Mouse (Mus musculus): Measurements from ENCODE around the gene Il4.

GRCm38 (mm10) chr11:53637046-53637802 is 18.8 kb upstream of the Il4 start:
- TF ChIP-seq CTCF (IDR thresholded peaks at IDR 0.05; ENCODE audit: borderline replicate concordance, extremely low read depth, insufficient read depth, insufficient read length) (no peak), POLR2A (IDR thresholded peaks at IDR 0.05; ENCODE audit: borderline replicate concordance, extremely low read depth, insufficient read depth, insufficient read length, poor library complexity, severe bottlenecking) (no peak)

Measured in brain, embryonic 14.5 days (tissue).